Mouse (Mus musculus): ENCODE results near the gene Fgfr4. TPM values are rescaled to one million over a fixed set of nuclear protein-coding genes. Genes with fewer than 3 reads are reported as not detected.

Fgfr4 gene
- total and polyA plus RNA-seq, 3 experiments, result not detected

DNA sequence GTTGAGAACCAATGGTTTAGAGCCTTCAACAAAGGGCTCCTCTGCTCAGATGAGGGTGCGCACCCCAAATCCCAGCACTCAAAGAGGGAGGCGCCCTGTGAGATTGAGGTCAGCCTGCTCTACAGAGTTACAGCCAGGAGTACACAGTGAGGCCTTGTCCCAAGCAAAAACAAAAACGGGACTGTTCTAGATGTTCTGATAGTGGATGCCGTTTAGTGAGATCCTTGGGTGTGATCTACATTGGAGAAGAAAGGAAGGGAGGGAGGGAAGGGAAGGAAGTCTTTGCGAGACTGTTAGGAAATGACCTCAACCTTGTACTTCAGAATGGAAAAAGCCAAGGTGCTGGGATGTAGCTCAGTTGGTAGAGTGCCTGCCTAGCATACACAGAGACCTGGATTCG lies 23.8 kb downstream of the Fgfr4 start:
- Histone ChIP-seq H3K4me1 (ENCODE audit: control insufficient read depth in 1 of 2, insufficient read depth in 2 of 2, low read length in 2 of 2) (no peaks in the 10 kb centered on the region), H3K36me3 (ENCODE audit: control insufficient read depth in 1 of 2, insufficient read depth in 2 of 2, low read length in 2 of 2) (no peaks in the 10 kb centered on the region), H3K79me2 (ENCODE audit: control insufficient read depth, insufficient read depth, low read length, poor library complexity) (no peaks in the 10 kb centered on the region), H3K27me3 (ENCODE audit: control insufficient read depth in 1 of 2, insufficient read depth in 2 of 2, low read length in 2 of 2) (no peaks in the 10 kb centered on the region), H3K27ac (ENCODE audit: control insufficient read depth, low read depth, low read length) (no peak overlapping the region), H3K9ac (ENCODE audit: control insufficient read depth, low read depth, low read length, poor library complexity, severe bottlenecking) (no peak overlapping the region), H3K9me3 (replicated peaks; ENCODE audit: insufficient read depth, low read length) (no peaks in the 10 kb centered on the region), H3K4me3 (ENCODE audit: control insufficient read depth in 1 of 2, insufficient read depth in 1 of 2, low read depth in 2 of 2, low read length in 2 of 2) (no peak overlapping the region)
- no peak for DNase-seq (ENCODE audit: low read depth, low spot score)
- TF ChIP-seq ZKSCAN1 (IDR thresholded peaks at IDR 0.05; ENCODE audit: low read depth, low read length), result no peak
- TF ChIP-seq RCOR1 (IDR thresholded peaks at IDR 0.05; ENCODE audit: low read depth, low read length), result no peak
- no peak for TF ChIP-seq TBP (IDR thresholded peaks at IDR 0.05; ENCODE audit: low read depth, low read length)
- TF ChIP-seq MXI1 (IDR thresholded peaks at IDR 0.05; ENCODE audit: low read depth, low read length), result no peak
- no peak for TF ChIP-seq NELFE (IDR thresholded peaks at IDR 0.05; ENCODE audit: low read depth, low read length)
- TF ChIP-seq ZNF384 (IDR thresholded peaks at IDR 0.05; ENCODE audit: low read depth, low read length), result no peak
- TF ChIP-seq E2F4 (IDR thresholded peaks at IDR 0.05; ENCODE audit: borderline replicate concordance, low read depth, low read length), result no peak
- TF ChIP-seq UBTF (IDR thresholded peaks at IDR 0.05; ENCODE audit: borderline replicate concordance, insufficient read depth, low read depth, low read length), result no peak
- no peak for TF ChIP-seq CHD2 (IDR thresholded peaks at IDR 0.05; ENCODE audit: low read length)
- TF ChIP-seq BHLHE40 (IDR thresholded peaks at IDR 0.05; ENCODE audit: borderline replicate concordance, low read depth, low read length), result no peak

DNA sequence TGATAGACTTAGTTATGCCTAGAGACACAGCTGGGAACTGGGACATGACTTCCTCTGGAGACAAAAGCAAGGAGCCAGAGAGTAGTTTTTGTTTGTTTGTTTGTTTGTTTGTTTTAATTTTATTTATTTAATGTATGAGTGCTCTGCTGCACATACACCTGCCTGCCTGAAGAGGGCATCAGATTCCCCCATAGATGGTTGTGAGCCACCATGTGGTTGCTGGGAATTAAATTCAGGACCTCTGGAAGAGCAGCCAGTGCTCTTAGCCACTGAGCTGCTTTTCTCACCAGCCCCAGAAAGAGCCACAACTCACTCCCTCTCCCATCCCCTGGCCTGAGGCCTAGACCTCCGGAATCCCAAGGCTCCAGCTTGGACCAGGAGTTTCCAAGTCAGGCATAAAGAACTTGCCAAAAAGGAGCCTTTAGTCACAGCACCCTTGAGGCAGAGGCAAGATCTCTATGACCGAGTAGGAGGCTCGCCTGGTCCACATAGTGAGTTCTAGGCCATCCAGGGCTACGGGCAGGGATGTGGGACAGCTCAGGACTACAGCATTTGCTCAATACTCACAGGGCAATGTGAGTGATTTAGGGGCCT lies 25.6 kb downstream of the Fgfr4 start:
- no peak overlapping the region for H3K27ac ChIP-seq (ENCODE audit: control insufficient read depth, low read depth, low read length)
- TF ChIP-seq E2F4 (IDR thresholded peaks at IDR 0.05; ENCODE audit: borderline replicate concordance, low read depth, low read length), result no peak
- TF ChIP-seq CTCF (IDR thresholded peaks at IDR 0.05 in 2 of 3, conservative IDR thresholded peaks at IDR 0.05 in 1 of 3; ENCODE audit: control insufficient read depth in 1 of 3, insufficient read depth in 1 of 3, low read depth in 2 of 3, low read length in 3 of 3, poor library complexity in 1 of 3, severe bottlenecking in 1 of 3), result peak; percentile 40 to 53 (median 42)
- H3K9me3 ChIP-seq (replicated peaks; ENCODE audit: insufficient read depth, low read length), result no peaks in the 10 kb centered on the region
- no peak overlapping the region for H3K9ac ChIP-seq (ENCODE audit: control insufficient read depth, low read depth, low read length, poor library complexity, severe bottlenecking)
- no peak overlapping the region for H3K4me3 ChIP-seq (ENCODE audit: control insufficient read depth in 1 of 2, insufficient read depth in 1 of 2, low read depth in 2 of 2, low read length in 2 of 2)
- no peaks in the 10 kb centered on the region for H3K36me3 ChIP-seq (ENCODE audit: control insufficient read depth in 1 of 2, insufficient read depth in 2 of 2, low read length in 2 of 2)
- H3K27me3 ChIP-seq (ENCODE audit: control insufficient read depth in 1 of 2, insufficient read depth in 2 of 2, low read length in 2 of 2), result no peaks in the 10 kb centered on the region
- H3K4me1 ChIP-seq (ENCODE audit: control insufficient read depth in 1 of 2, insufficient read depth in 2 of 2, low read length in 2 of 2), result no peaks in the 10 kb centered on the region
- no peaks in the 10 kb centered on the region for H3K79me2 ChIP-seq (ENCODE audit: control insufficient read depth, insufficient read depth, low read length, poor library complexity)
- no peak for DNase-seq (ENCODE audit: low read depth, low spot score)

- Histone ChIP-seq H3K9ac (ENCODE audit: control insufficient read depth, low read depth, low read length, poor library complexity, severe bottlenecking) (no peak overlapping the region), H3K36me3 (ENCODE audit: control insufficient read depth in 1 of 2, insufficient read depth in 2 of 2, low read length in 2 of 2) (no peaks in the 10 kb centered on the region), H3K27me3 (ENCODE audit: control insufficient read depth in 1 of 2, insufficient read depth in 2 of 2, low read length in 2 of 2) (no peaks in the 10 kb centered on the region), H3K27ac (ENCODE audit: control insufficient read depth, low read depth, low read length) (no peak overlapping the region), H3K9me3 (replicated peaks; ENCODE audit: insufficient read depth, low read length) (no peaks in the 10 kb centered on the region), H3K4me1 (ENCODE audit: control insufficient read depth in 1 of 2, insufficient read depth in 2 of 2, low read length in 2 of 2) (no peaks in the 10 kb centered on the region), H3K79me2 (ENCODE audit: control insufficient read depth, insufficient read depth, low read length, poor library complexity) (no peaks in the 10 kb centered on the region), H3K4me3 (ENCODE audit: control insufficient read depth in 1 of 2, insufficient read depth in 1 of 2, low read depth in 2 of 2, low read length in 2 of 2) (no peak overlapping the region)
- TF ChIP-seq SIN3A (IDR thresholded peaks at IDR 0.05; ENCODE audit: low read length), result 0 out of 2 replicates have a peak, but pooled peaks have one; percentile 24
- TF ChIP-seq CTCF (IDR thresholded peaks at IDR 0.05 in 2 of 3, conservative IDR thresholded peaks at IDR 0.05 in 1 of 3; ENCODE audit: control insufficient read depth in 1 of 3, insufficient read depth in 1 of 3, low read depth in 2 of 3, low read length in 3 of 3, poor library complexity in 1 of 3, severe bottlenecking in 1 of 3), result peak; percentile 83 to 88 (median 84)
- TF ChIP-seq RAD21 (IDR thresholded peaks at IDR 0.05; ENCODE audit: low read depth, low read length), result peak; percentile 85
- TF ChIP-seq ZC3H11A (IDR thresholded peaks at IDR 0.05; ENCODE audit: low read depth, low read length), result peak; percentile 54
- no peak for TF ChIP-seq POLR2A (IDR thresholded peaks at IDR 0.05; ENCODE audit: control insufficient read depth in 1 of 2, insufficient read depth in 1 of 2, low read depth in 1 of 2, low read length in 2 of 2, poor library complexity in 1 of 2)
- peak; percentile 75 for TF ChIP-seq SMC3 (IDR thresholded peaks at IDR 0.05; ENCODE audit: low read depth, low read length)
- peak; percentile 78 for DNase-seq (ENCODE audit: low read depth, low spot score)
Observed at GRCm38 (mm10) chr13:55178556-55178955, 26.1 kb downstream of the Fgfr4 start.
